Mouse (Mus musculus) hindbrain, embryonic 11.5 days (tissue): Measurements from ENCODE around the gene Mgarp. TPM values are rescaled to one million over a fixed set of nuclear protein-coding genes. Genes with fewer than 3 reads are reported as not detected.

Source experiments
- ATAC-seq: fragments of 200-750 bp; cut with Nextera tagmentation; 2 replicates; pipeline ENCODE4 v1.8.0; 2017; ENCODE audit warnings: mild to moderate bottlenecking, moderate TSS enrichment, moderate library complexity; ENCODE audit not compliant: low FRiP score
- DNase-seq: peaks from one replicate; pipeline ENCODE4 v3.0.0-alpha.2; 2015; ENCODE audit warnings: low spot score
- H3K27ac ChIP-seq: fragments of 300-500 bp; sonication (generic); 2 replicates; pipeline ENCODE4 v1.5.1; 2014; ENCODE audit warnings: mild to moderate bottlenecking, low read depth, low read length
- H3K27me3 ChIP-seq: fragments of 300-500 bp; sonication (generic); 2 replicates; pipeline ENCODE4 v1.6.1; 2014; ENCODE audit warnings: mild to moderate bottlenecking, low read length, moderate library complexity, mixed read lengths; ENCODE audit not compliant: control insufficient read depth, insufficient read depth
- H3K36me3 ChIP-seq: fragments of 300-500 bp; sonication (generic); 2 replicates; pipeline ENCODE4 v1.6.1; 2014; ENCODE audit warnings: mild to moderate bottlenecking, low read length, moderate library complexity, mixed read lengths; ENCODE audit not compliant: control insufficient read depth, insufficient read depth
- H3K4me1 ChIP-seq: fragments of 300-500 bp; sonication (generic); replicated peaks from 2 replicates; pipeline ENCODE4 v1.6.1; 2014; ENCODE audit warnings: low read length, mixed read lengths; ENCODE audit not compliant: control insufficient read depth, insufficient read depth
- H3K4me2 ChIP-seq: fragments of 300-500 bp; sonication (generic); replicated peaks from 2 replicates; pipeline ENCODE4 v1.6.1; 2014; ENCODE audit warnings: mild to moderate bottlenecking, low read depth, low read length
- H3K4me3 ChIP-seq: fragments of 300-500 bp; sonication (generic); 2 replicates; pipeline ENCODE4 v1.5.1; 2014; ENCODE audit warnings: low read depth, low read length
- H3K9ac ChIP-seq: fragments of 300-500 bp; sonication (generic); 2 replicates; pipeline ENCODE4 v1.6.1; 2014; ENCODE audit warnings: low read depth, low read length
- H3K9me3 ChIP-seq: fragments of 300-500 bp; sonication (generic); 2 replicates; pipeline ENCODE4 v1.6.1; 2016; ENCODE audit warnings: low read length; ENCODE audit not compliant: control insufficient read depth
- WGBS: fragments of 180-500 bp; shearing (Covaris S2); extraction: QIAGEN DNeasy Blood & Tissue Kit; methylation state at CpG from one replicate; pipeline ENCODE4 v1.1.7; 2014; 5-methylcytosine and 5-hydroxymethylcytosine counted together
- polyA plus RNA-seq: library from polyadenylated mRNA; unstranded; fragments of >200 nt; fragmentation: Nextera tagmentation; extraction: Ambion mirVana; gene quantifications from 2 replicates; pipeline ENCODE4 v1.2.1, GENCODE M21; 2014

Mgarp gene
- polyA plus RNA-seq, 1 experiment from 2014 or later = 4.0 TPM

DNA sequence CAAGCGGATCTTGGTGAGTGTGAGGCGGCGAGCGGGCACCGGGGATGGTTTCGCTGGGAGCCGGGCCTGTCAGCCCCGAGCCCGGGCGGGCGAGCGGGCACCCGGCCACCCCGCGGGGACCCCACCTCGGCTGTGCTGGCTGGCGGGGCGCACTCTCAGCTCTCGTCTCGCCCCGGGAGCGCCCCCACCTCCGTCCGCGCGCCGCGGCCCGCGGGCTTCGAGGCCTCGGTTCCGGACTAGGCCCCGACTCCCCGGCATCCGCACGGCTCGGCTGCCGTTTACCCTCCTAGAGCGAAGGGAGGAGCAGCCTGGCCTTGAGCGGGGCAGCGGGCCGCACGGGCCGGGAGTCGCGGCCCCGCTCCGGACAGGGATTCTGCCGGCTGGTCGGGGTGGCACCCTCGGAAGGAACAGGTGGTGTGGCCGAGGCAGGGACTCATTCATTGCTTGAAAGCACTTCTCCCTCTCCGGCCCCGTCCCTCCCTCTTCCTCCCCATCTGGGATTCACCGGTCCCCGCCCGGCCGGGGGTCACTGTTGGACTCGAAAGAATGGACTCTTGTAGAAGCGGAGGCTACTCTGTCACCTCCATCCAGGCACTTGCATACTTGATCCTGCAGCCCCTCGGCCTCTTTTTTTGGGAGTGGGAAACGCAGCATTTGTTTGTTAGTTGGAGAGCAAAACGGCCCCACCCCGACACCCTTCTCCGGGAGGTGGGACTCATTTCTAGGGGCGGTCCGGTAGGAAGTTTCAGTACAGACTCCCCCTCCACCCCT lies 20.0 kb upstream of the Mgarp start:
- WGBS = under 1% methylated on average over 50 of the region's 68 CpGs
- Histone ChIP-seq H3K27ac (peak overlapping the region; percentile 88), H3K4me1 (no peaks in the 10 kb centered on the region), H3K9ac (peak overlapping the region; percentile 96), H3K4me3 (peak overlapping the region; percentile 99), H3K9me3 (no peaks in the 10 kb centered on the region), H3K36me3 (no peaks in the 10 kb centered on the region), H3K27me3 (no peaks in the 10 kb centered on the region), H3K4me2 (peak overlapping the region; percentile 71)
- peak; percentile 63 for ATAC-seq
- peak; percentile 65 for DNase-seq

GRCm38 (mm10) chr3:51416073-51416363 lies 19.5 kb upstream of the Mgarp start:
- DNase-seq = peak; percentile 62
- peak overlapping the region; percentile 71 for H3K4me2 ChIP-seq
- peak; percentile 68 for ATAC-seq
- no peaks in the 10 kb centered on the region for H3K4me1 ChIP-seq
- no peaks in the 10 kb centered on the region for H3K36me3 ChIP-seq
- H3K4me3 ChIP-seq = peak overlapping the region; percentile 99
- H3K9ac ChIP-seq = peak overlapping the region; percentile 96
- H3K9me3 ChIP-seq = no peaks in the 10 kb centered on the region
- H3K27ac ChIP-seq = peak overlapping the region; percentile 88
- WGBS = 0% methylated on average over 30 of the region's 30 CpGs
- H3K27me3 ChIP-seq = no peaks in the 10 kb centered on the region

GRCm38 (mm10) chr3:51415098-51416072 lies 18.8 kb upstream of the Mgarp start, which contains the start of gene Naa15:
TSS of gene Naa15 (plus strand) at chr3:51415148.
- Histone ChIP-seq H3K9ac (peak within 1 kb of the TSS; percentile 96), H3K4me1 (no peaks in the 10 kb centered on the region), H3K9me3 (no peaks in the 10 kb centered on the region), H3K4me3 (peak within 1 kb of the TSS; percentile 99), H3K27me3 (no peaks in the 10 kb centered on the region), H3K36me3 (no peaks in the 10 kb centered on the region), H3K27ac (peak within 1 kb of the TSS; percentile 88), H3K4me2 (peak within 1 kb of the TSS; percentile 71)
- WGBS = 6% methylated on average over 43 of the region's 43 CpGs
- DNase-seq (peak; percentile 98), ATAC-seq (peak; percentile 91)

DNA sequence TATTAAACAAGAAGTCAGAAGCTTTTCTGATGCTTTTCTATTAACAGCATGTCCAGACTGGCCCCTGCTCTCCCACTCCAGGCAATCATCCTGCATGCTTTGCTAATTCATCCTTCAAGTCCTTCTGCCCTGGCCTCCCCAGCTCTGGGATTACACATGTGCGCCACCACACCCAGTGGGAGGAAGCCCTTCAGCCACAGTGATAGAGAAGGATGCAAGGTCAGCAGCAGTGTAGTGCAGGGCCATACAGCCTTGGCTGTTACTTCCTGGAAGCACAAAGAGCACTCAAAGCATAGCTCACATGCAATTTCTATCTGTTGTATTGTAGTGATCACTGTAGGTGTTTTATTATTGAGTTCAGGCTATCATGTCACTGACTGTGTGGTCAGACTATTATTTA lies 16.7 kb upstream of the Mgarp start:
- Histone ChIP-seq H3K4me2 (no peak overlapping the region), H3K4me3 (no peak overlapping the region), H3K36me3 (no peaks in the 10 kb centered on the region), H3K9me3 (no peaks in the 10 kb centered on the region), H3K27ac (no peak overlapping the region), H3K27me3 (no peaks in the 10 kb centered on the region), H3K9ac (no peak overlapping the region), H3K4me1 (no peaks in the 10 kb centered on the region)
- no peak for ATAC-seq
- no peak for DNase-seq
- 90% methylated on average over 1 of the region's 1 CpGs for WGBS

DNA sequence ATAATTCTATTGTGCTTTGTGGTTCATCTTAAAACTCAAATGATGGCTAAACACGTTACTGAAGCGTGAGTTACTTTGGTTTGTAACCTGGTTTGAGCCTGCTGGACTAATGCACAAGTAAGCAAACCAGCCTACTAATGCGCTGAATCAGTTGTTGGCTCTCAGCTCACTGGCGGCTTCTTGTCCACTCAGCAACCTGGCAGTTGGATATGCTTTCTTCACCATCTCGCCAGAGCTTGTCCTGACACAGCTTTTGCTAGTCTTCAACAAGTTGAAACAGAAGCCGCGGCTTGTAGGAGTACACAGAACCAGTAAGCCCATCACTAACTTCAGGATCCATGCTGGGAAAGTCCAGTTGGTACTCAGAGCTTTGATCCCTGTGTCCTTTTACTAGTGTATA lies 15.9 kb upstream of the Mgarp start:
- H3K9ac ChIP-seq = no peak overlapping the region
- no peak for ATAC-seq
- no peaks in the 10 kb centered on the region for H3K36me3 ChIP-seq
- no peak overlapping the region for H3K4me3 ChIP-seq
- 91% methylated on average over 7 of the region's 7 CpGs for WGBS
- H3K9me3 ChIP-seq = no peaks in the 10 kb centered on the region
- H3K4me2 ChIP-seq = no peak overlapping the region
- no peak for DNase-seq
- peaks cover 3% of the 10 kb centered on the region; the same call in 1 of the 2 replicates for H3K4me1 ChIP-seq
- H3K27me3 ChIP-seq = no peaks in the 10 kb centered on the region
- H3K27ac ChIP-seq = no peak overlapping the region

DNA sequence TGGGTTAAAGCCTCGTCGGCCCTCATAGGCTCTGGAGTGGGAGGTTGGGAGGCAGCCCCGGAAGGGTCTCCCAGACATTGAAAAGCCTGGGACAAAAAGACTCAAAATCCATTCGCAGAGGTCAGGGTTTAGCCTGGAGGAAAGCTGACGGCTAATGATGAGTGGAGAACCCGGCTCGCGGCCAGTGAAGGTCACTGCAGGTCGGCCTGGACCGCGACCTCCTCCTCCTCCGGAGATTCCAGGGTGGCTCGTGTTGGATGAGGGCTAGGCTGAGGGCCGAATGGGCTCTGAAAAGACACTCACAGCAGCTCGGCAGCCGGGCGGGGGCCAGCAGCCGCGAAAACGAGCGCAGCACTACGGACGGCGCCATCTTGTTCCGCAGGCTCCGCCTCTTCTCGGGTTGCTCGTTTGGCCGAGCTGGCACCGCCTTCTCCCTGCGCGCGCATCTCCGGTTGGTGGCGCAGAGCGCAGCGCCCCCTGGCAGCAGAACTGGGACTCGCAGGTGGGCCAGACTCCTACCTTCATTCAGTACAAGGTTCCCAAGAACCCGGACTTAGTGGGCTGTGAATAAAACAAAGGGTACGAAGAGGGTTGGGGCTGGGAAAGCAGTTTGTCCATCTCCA lies 12.1 kb upstream of the Mgarp start, which contains the start of gene Ndufc1:
TSS of gene Ndufc1 (minus strand) at position 428 of the 623 bp plus-strand sequence.
- Histone ChIP-seq H3K4me2 (peak within 1 kb of the TSS; percentile 69), H3K4me1 (peaks cover 3% of the 10 kb centered on the region; the same call in 1 of the 2 replicates), H3K27me3 (no peaks in the 10 kb centered on the region), H3K36me3 (0 out of 2 replicates have a peak, but pooled peaks cover 3% of the 10 kb centered on the region), H3K9ac (peak within 1 kb of the TSS; percentile 94), H3K4me3 (peak within 1 kb of the TSS; percentile 70), H3K27ac (peak within 1 kb of the TSS; percentile 92), H3K9me3 (no peaks in the 10 kb centered on the region)
- peak; percentile 99 for DNase-seq
- WGBS = under 1% methylated on average over 40 of the region's 40 CpGs
- ATAC-seq = peak; percentile 94

DNA sequence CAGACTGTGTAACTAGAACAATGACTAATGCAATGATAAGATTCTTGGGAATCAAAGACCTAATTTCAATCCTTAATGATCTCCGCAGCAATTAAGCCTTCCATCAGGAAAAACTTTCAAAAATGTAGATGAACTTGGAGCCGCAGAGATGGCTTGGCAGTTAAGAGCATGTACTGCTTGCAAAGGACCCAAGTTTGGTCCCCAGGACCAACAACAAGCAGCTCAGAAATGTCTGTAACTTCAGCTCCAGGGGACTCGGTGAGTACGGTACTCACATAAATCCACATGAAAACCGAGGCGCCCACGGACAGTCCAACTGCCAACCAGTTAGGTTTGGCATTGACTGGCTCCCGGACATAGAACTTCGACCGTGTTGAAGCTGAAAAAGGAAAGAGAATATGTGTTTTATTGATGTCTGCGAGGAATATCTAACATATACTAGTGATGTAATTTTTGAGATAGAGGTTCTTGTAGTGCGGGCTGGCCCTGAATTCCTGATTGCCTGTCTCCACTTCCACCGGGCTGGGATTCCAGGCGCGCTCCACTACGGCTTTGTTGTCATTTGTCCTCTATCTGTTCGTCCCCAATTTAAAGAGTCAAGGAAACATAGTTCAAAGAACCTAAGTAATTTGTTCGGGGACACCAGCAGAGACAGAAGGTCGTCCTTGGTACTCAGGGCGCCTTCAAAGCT lies 11.5 kb upstream of the Mgarp start:
- Histone ChIP-seq H3K9me3 (no peaks in the 10 kb centered on the region), H3K4me2 (peak overlapping the region; percentile 69), H3K4me1 (peaks cover 3% of the 10 kb centered on the region; the same call in 1 of the 2 replicates), H3K36me3 (0 out of 2 replicates have a peak, but pooled peaks cover 3% of the 10 kb centered on the region), H3K27me3 (no peaks in the 10 kb centered on the region), H3K27ac (peak overlapping the region; percentile 92), H3K4me3 (peak overlapping the region; percentile 70), H3K9ac (peak overlapping the region; percentile 94)
- ATAC-seq (peak; percentile 18), DNase-seq (no peak)
- WGBS = 23% methylated on average over 20 of the region's 20 CpGs

GRCm38 (mm10) chr3:51402628-51403027 lies 6.1 kb upstream of the Mgarp start:
- Histone ChIP-seq H3K4me3 (no peak overlapping the region), H3K27ac (no peak overlapping the region), H3K9ac (no peak overlapping the region), H3K9me3 (no peaks in the 10 kb centered on the region), H3K4me1 (no peaks in the 10 kb centered on the region; the same call in 1 of the 2 replicates), H3K36me3 (0 out of 2 replicates have a peak, but pooled peaks cover 3% of the 10 kb centered on the region), H3K27me3 (no peaks in the 10 kb centered on the region), H3K4me2 (no peak overlapping the region)
- WGBS = 92% methylated on average over 12 of the region's 12 CpGs
- DNase-seq (no peak), ATAC-seq (no peak)
